Mouse (Mus musculus): ENCODE data around the gene Mink1. TPM values are rescaled to one million over a fixed set of nuclear protein-coding genes. Genes with fewer than 3 reads are reported as not detected.

Mink1 gene
- polyA plus RNA-seq, 1 experiment from 2014 or later = 12.1 TPM

DNA sequence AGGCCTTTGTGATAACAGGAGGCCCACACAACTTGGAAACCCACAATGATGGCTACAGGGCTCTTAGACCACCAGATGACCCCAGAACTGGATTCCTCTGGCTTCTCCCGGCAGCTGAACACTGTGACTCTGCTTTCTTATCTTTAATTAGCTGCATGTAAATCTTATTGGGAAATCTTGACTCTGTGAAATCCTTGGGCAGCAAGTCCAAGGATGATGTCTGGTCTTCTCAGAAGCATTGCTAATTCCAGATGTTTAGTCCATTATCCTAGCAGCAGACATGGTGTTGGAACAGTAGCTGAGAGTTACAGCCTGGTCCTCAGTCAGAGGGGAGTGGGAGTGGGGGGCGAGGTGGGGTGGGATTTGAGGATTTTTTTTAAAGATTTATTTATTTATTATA lies 65.8 kb downstream of the Mink1 start:
- H3K27ac ChIP-seq = no peak overlapping the region
- no peaks in the 10 kb centered on the region for H3K9me3 ChIP-seq (replicated peaks; ENCODE audit: low read length)
- H3K9ac ChIP-seq (ENCODE audit: low read depth, low read length) = no peak overlapping the region
- H3K4me2 ChIP-seq (ENCODE audit: low read length) = no peak overlapping the region
- WGBS = 49% methylated on average over 2 of the region's 2 CpGs
- H3K27me3 ChIP-seq (ENCODE audit: insufficient read depth, low read length) = no peaks in the 10 kb centered on the region
- no peaks in the 10 kb centered on the region for H3K4me1 ChIP-seq (replicated peaks; ENCODE audit: insufficient read depth, low read length)
- no peak overlapping the region for H3K4me3 ChIP-seq (replicated peaks; ENCODE audit: low read depth, low read length)
- DNase-seq (ENCODE audit: low spot score) (no peak), ATAC-seq (replicated peaks; ENCODE audit: low FRiP score, low read depth) (no peak)
- TF ChIP-seq CTCF (IDR thresholded peaks at IDR 0.05; ENCODE audit: low read depth) = no peak
- no peaks in the 10 kb centered on the region for H3K36me3 ChIP-seq (ENCODE audit: insufficient read depth, low read length)

DNA sequence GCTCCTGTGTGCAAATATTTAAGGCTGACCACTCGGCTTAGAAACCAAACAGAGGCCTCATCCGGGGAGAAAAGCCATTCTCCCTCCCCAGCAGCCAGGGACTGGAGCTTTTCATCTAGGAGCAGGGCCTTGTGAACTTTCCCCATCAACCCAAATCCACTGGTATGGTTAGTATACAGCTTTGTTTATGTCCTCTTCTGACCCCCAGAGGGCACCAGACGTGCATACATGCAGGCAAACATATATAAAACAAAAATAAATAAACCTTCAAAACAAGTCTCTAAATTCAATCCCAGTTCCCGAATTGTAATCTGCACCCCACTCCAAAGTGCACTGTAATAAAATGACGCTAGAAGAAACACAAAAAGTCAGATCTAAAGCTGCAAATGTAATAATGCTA lies 66.9 kb downstream of the Mink1 start:
- no peaks in the 10 kb centered on the region for H3K36me3 ChIP-seq (ENCODE audit: insufficient read depth, low read length)
- no peaks in the 10 kb centered on the region for H3K4me1 ChIP-seq (replicated peaks; ENCODE audit: insufficient read depth, low read length)
- H3K4me2 ChIP-seq (ENCODE audit: low read length) = no peak overlapping the region
- H3K9me3 ChIP-seq (replicated peaks; ENCODE audit: low read length) = no peaks in the 10 kb centered on the region
- no peaks in the 10 kb centered on the region for H3K27me3 ChIP-seq (ENCODE audit: insufficient read depth, low read length)
- no peak overlapping the region for H3K9ac ChIP-seq (ENCODE audit: low read depth, low read length)
- no peak overlapping the region for H3K4me3 ChIP-seq (replicated peaks; ENCODE audit: low read depth, low read length)
- WGBS = 43% methylated on average over 5 of the region's 5 CpGs
- DNase-seq (ENCODE audit: low spot score) (peak; percentile 52), ATAC-seq (replicated peaks; ENCODE audit: low FRiP score, low read depth) (no peak)
- no peak overlapping the region for H3K27ac ChIP-seq
- peak; percentile 63 for TF ChIP-seq CTCF (IDR thresholded peaks at IDR 0.05; ENCODE audit: low read depth)

DNA sequence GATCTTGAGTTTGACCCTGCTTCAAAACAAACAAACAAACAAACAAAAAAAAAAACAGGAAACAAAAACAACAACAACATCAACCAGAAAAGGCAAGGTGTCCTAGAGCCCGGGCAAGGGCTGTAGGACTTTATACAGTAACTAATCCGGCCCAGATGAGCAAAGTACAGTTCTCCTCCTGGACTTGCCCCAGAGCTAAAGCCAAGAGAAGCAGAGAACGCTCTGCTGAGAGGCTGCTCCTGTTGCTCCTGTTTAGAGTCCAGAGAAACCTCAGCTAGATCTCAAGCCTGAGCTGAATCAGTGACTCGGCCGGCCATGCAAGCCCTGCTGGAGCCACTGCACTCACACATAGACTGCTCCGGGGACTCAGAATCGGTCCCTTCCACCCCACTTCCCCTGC lies 67.4 kb downstream of the Mink1 start:
- 63% methylated on average over 7 of the region's 7 CpGs for WGBS
- no peaks in the 10 kb centered on the region for H3K4me1 ChIP-seq (replicated peaks; ENCODE audit: insufficient read depth, low read length)
- no peak overlapping the region for H3K9ac ChIP-seq (ENCODE audit: low read depth, low read length)
- no peak overlapping the region for H3K4me2 ChIP-seq (ENCODE audit: low read length)
- DNase-seq (ENCODE audit: low spot score) = no peak
- no peaks in the 10 kb centered on the region for H3K27me3 ChIP-seq (ENCODE audit: insufficient read depth, low read length)
- no peaks in the 10 kb centered on the region for H3K36me3 ChIP-seq (ENCODE audit: insufficient read depth, low read length)
- H3K9me3 ChIP-seq (replicated peaks; ENCODE audit: low read length) = no peaks in the 10 kb centered on the region
- peak overlapping the region; percentile 56 for H3K27ac ChIP-seq
- H3K4me3 ChIP-seq (replicated peaks; ENCODE audit: low read depth, low read length) = no peak overlapping the region
- no peak for ATAC-seq (replicated peaks; ENCODE audit: low FRiP score, low read depth)
- no peak for TF ChIP-seq CTCF (IDR thresholded peaks at IDR 0.05; ENCODE audit: low read depth)

DNA sequence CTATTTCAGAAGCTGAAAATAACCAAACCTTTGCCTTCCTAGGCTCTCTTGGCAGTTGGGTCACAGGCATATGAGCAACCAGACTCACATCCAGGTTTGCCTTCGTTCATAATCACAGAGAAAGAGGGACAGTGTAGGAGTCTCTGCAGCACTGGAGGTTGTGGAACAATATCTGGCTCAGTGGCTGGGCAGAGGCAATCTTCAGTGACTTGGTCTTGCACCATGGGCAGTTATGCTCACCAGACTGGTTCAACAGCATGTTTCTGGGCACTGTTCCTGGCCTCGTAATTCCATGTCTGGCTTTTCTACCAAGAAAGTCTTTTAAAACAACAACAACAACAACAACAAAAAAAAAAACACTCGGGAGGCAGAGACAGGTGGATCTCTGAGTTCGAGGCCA lies 72.9 kb downstream of the Mink1 start:
- DNase-seq (ENCODE audit: low spot score) = no peak
- no peak for TF ChIP-seq CTCF (IDR thresholded peaks at IDR 0.05; ENCODE audit: low read depth)
- WGBS = 74% methylated on average over 4 of the region's 4 CpGs

GRCm38 (mm10) chr11:70637764-70638163 lies 75.1 kb downstream of the Mink1 start:
- Histone ChIP-seq H3K27ac (no peak overlapping the region), H3K4me2 (ENCODE audit: low read length) (no peak overlapping the region), H3K4me3 (replicated peaks; ENCODE audit: low read depth, low read length) (no peak overlapping the region), H3K4me1 (replicated peaks; ENCODE audit: insufficient read depth, low read length) (no peaks in the 10 kb centered on the region; the same call in 1 of the 2 replicates), H3K36me3 (ENCODE audit: insufficient read depth, low read length) (no peaks in the 10 kb centered on the region), H3K9ac (ENCODE audit: low read depth, low read length) (no peak overlapping the region), H3K27me3 (ENCODE audit: insufficient read depth, low read length) (no peaks in the 10 kb centered on the region), H3K9me3 (replicated peaks; ENCODE audit: low read length) (no peaks in the 10 kb centered on the region)
- DNase-seq (ENCODE audit: low spot score) (no peak), ATAC-seq (replicated peaks; ENCODE audit: low FRiP score, low read depth) (no peak)
- TF ChIP-seq CTCF (IDR thresholded peaks at IDR 0.05; ENCODE audit: low read depth) = no peak
- 100% methylated on average over 1 of the region's 1 CpGs for WGBS

More for the DNA sequence above, 72.9 kb downstream of the Mink1 start:
- Histone ChIP-seq H3K9ac (ENCODE audit: low read depth, low read length) (no peak overlapping the region), H3K27ac (no peak overlapping the region), H3K4me1 (replicated peaks; ENCODE audit: insufficient read depth, low read length) (no peaks in the 10 kb centered on the region; the same call in 1 of the 2 replicates), H3K4me2 (ENCODE audit: low read length) (no peak overlapping the region), H3K27me3 (ENCODE audit: insufficient read depth, low read length) (no peaks in the 10 kb centered on the region), H3K4me3 (replicated peaks; ENCODE audit: low read depth, low read length) (no peak overlapping the region), H3K9me3 (replicated peaks; ENCODE audit: low read length) (no peaks in the 10 kb centered on the region), H3K36me3 (ENCODE audit: insufficient read depth, low read length) (no peaks in the 10 kb centered on the region)
- ATAC-seq (replicated peaks; ENCODE audit: low FRiP score, low read depth) = no peak

DNA sequence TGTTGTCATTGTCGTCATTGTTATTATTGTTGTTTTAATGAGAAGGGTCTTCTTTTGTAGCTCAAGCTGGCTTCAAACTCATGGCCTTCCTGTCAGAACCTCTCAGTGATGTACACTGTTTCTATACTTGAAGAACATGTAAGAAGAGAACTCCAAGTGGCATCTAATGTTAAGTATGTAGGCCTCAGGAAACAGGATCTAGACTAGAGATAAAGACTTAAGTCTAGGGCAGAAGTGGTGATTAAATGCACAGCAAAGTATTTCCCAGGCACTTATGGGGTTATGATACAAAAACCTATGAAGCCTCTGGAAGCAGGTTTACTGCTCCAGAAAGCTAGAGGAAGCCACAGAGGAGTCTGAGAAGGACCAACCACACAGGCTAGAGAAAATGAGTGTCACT lies 75.6 kb downstream of the Mink1 start:
- no peak overlapping the region for H3K4me3 ChIP-seq (replicated peaks; ENCODE audit: low read depth, low read length)
- ATAC-seq (replicated peaks; ENCODE audit: low FRiP score, low read depth) (no peak), DNase-seq (ENCODE audit: low spot score) (no peak)
- no peak overlapping the region for H3K9ac ChIP-seq (ENCODE audit: low read depth, low read length)
- no peak overlapping the region for H3K27ac ChIP-seq
- TF ChIP-seq CTCF (IDR thresholded peaks at IDR 0.05; ENCODE audit: low read depth) = no peak
- 94% methylated on average over 1 of the region's 1 CpGs for WGBS
- no peak overlapping the region for H3K4me2 ChIP-seq (ENCODE audit: low read length)
- H3K4me1 ChIP-seq (replicated peaks; ENCODE audit: insufficient read depth, low read length) = no peaks in the 10 kb centered on the region; the same call in 1 of the 2 replicates
- no peaks in the 10 kb centered on the region for H3K9me3 ChIP-seq (replicated peaks; ENCODE audit: low read length)
- no peaks in the 10 kb centered on the region for H3K27me3 ChIP-seq (ENCODE audit: insufficient read depth, low read length)
- H3K36me3 ChIP-seq (ENCODE audit: insufficient read depth, low read length) = no peaks in the 10 kb centered on the region

DNA sequence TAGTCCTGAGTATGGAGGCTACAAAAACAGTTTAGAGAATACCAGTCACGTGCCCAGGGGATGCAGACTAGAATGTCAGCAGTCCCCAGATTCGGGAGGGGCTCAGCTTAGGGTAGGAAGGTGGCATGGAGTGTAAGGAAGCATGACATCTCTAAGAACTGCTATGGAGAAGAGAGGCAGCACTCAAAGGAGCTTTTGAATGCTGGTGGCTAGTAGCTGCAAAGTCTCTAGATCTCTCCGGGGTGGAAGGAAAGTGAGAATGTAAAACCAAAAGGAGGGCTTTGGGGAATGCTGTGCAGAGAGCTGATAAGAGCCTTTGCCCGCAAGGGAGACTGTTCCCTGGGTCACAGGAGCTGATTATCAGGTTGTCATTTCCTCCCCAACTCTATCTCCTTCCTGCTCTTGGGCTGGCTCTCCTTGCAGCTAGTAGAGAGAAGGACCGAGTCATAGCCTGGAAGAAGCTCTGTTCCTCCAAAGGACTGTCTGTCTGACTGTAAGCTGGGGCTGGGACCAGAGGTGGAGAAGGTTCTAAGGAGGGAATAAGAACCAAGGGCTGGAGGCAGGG lies 76.1 kb downstream of the Mink1 start, which contains the start of gene Gp1ba:
Gp1ba (plus strand) TSS at position 409 of the 565 bp plus-strand sequence.
- Histone ChIP-seq H3K4me1 (replicated peaks; ENCODE audit: insufficient read depth, low read length) (no peaks in the 10 kb centered on the region; the same call in 1 of the 2 replicates), H3K9ac (ENCODE audit: low read depth, low read length) (no peak within 1 kb of the TSS), H3K27me3 (ENCODE audit: insufficient read depth, low read length) (no peaks in the 10 kb centered on the region), H3K9me3 (replicated peaks; ENCODE audit: low read length) (no peaks in the 10 kb centered on the region), H3K36me3 (ENCODE audit: insufficient read depth, low read length) (no peaks in the 10 kb centered on the region), H3K4me3 (replicated peaks; ENCODE audit: low read depth, low read length) (no peak within 1 kb of the TSS), H3K27ac (no peak within 1 kb of the TSS), H3K4me2 (ENCODE audit: low read length) (no peak within 1 kb of the TSS)
- no peak for TF ChIP-seq CTCF (IDR thresholded peaks at IDR 0.05; ENCODE audit: low read depth)
- WGBS = 44% methylated on average over 5 of the region's 5 CpGs
- DNase-seq (ENCODE audit: low spot score) (no peak), ATAC-seq (replicated peaks; ENCODE audit: low FRiP score, low read depth) (no peak)

All from kidney, postnatal 0 days (tissue).